Mouse (Mus musculus): ENCODE results near the gene Cep63. TPM values are rescaled to one million over a fixed set of nuclear protein-coding genes. Genes with fewer than 3 reads are reported as not detected.
A peak's percentile ranks its signal among the peaks of the same experiment; 100 is the strongest.

The Cep63 gene
- polyA plus RNA-seq, 1 experiment from 2014 or later: 52.6 TPM

DNA sequence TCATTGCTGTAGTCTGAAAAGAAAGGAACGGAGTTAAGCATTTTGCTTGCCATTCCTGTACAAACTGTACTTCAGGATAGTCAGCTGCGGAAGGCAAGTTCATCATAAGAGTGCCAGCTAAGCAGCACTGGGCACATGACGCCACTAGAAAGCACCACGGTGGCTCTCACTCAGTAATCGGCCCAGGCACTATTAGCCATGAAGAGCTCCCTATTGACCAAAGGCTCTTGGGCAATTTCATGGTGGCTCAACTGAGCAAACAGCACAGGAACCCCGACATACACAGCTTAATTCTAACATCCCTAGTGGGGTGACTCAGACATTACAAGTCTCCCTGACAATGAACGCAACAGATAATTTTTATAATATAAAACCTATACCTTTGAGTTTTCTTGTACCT lies 2.8 kb downstream of the Cep63 start:
- no peaks in the 10 kb centered on the region for H3K27me3 ChIP-seq (ENCODE audit: control insufficient read depth, insufficient read depth, low read length)
- no peak overlapping the region for H3K4me3 ChIP-seq (ENCODE audit: low read length)
- no peak overlapping the region for H3K4me2 ChIP-seq (ENCODE audit: low read depth, low read length)
- ATAC-seq (replicated peaks; ENCODE audit: extremely low read depth, insufficient read depth, low FRiP score): no peak
- no peaks in the 10 kb centered on the region for H3K36me3 ChIP-seq (ENCODE audit: control insufficient read depth, insufficient read depth)
- H3K9ac ChIP-seq (ENCODE audit: low read length): no peak overlapping the region
- no peak overlapping the region for H3K27ac ChIP-seq (ENCODE audit: low read length)
- no peaks in the 10 kb centered on the region for H3K9me3 ChIP-seq (replicated peaks; ENCODE audit: control insufficient read depth, low read length)
- peaks cover 29% of the 10 kb centered on the region for H3K4me1 ChIP-seq (ENCODE audit: control insufficient read depth, insufficient read depth, low read length)
- WGBS: 91% methylated on average over 7 of the region's 7 CpGs

GRCm38 (mm10) chr9:102622876-102623275 lies 3.5 kb downstream of the Cep63 start:
- no peak overlapping the region for H3K4me2 ChIP-seq (ENCODE audit: low read depth, low read length)
- WGBS: 83% methylated on average over 6 of the region's 6 CpGs
- no peak for ATAC-seq (replicated peaks; ENCODE audit: extremely low read depth, insufficient read depth, low FRiP score)
- H3K27me3 ChIP-seq (ENCODE audit: control insufficient read depth, insufficient read depth, low read length): no peaks in the 10 kb centered on the region
- H3K9ac ChIP-seq (ENCODE audit: low read length): no peak overlapping the region
- no peak overlapping the region for H3K4me3 ChIP-seq (ENCODE audit: low read length)
- peaks cover 29% of the 10 kb centered on the region for H3K4me1 ChIP-seq (ENCODE audit: control insufficient read depth, insufficient read depth, low read length)
- H3K9me3 ChIP-seq (replicated peaks; ENCODE audit: control insufficient read depth, low read length): no peaks in the 10 kb centered on the region
- H3K36me3 ChIP-seq (ENCODE audit: control insufficient read depth, insufficient read depth): no peaks in the 10 kb centered on the region
- H3K27ac ChIP-seq (ENCODE audit: low read length): peak overlapping the region; percentile 0; the same call in 1 of the 2 replicates

DNA sequence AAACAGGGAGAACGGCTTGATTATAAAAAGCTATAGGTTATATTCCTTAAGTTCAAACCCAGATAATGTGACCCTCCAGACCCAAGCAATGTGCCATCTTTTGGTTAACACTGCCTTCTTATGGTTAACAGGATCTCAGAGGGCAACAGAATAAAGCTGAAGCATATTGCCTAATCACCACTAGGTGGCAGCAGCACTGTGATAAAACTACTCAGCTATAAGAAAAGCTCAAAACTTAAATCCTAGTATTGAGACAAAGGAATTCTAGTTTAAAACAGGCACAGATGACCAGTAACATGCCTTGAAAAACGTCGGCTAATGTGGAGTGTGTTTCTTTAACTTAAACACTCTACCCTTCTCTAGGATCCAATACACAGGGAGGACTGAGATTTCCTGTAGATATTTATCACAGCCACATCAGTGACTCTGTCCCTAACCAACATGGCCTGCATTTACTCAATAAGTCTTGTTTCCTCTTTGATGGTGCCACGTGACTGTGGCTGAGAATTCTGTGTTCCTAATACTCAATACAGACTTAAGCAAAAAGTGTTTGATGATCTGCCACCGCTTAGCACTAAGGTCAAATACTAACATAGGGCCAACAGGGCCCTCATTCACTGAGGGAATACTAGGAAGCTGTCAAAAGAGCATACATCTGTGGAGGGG lies 4.0 kb downstream of the Cep63 start:
- Histone ChIP-seq H3K27ac (ENCODE audit: low read length) (peak overlapping the region; percentile 1; the same call in 1 of the 2 replicates), H3K4me1 (ENCODE audit: control insufficient read depth, insufficient read depth, low read length) (peaks cover 26% of the 10 kb centered on the region), H3K4me3 (ENCODE audit: low read length) (no peak overlapping the region), H3K27me3 (ENCODE audit: control insufficient read depth, insufficient read depth, low read length) (no peaks in the 10 kb centered on the region), H3K4me2 (ENCODE audit: low read depth, low read length) (no peak overlapping the region), H3K9ac (ENCODE audit: low read length) (no peak overlapping the region), H3K9me3 (replicated peaks; ENCODE audit: control insufficient read depth, low read length) (no peaks in the 10 kb centered on the region), H3K36me3 (ENCODE audit: control insufficient read depth, insufficient read depth) (no peaks in the 10 kb centered on the region)
- ATAC-seq (replicated peaks; ENCODE audit: extremely low read depth, insufficient read depth, low FRiP score): no peak
- WGBS: 27% methylated on average over 5 of the region's 5 CpGs

GRCm38 (mm10) chr9:102621385-102621784 lies 4.9 kb downstream of the Cep63 start:
- no peak for ATAC-seq (replicated peaks; ENCODE audit: extremely low read depth, insufficient read depth, low FRiP score)
- Histone ChIP-seq H3K4me1 (ENCODE audit: control insufficient read depth, insufficient read depth, low read length) (peaks cover 24% of the 10 kb centered on the region), H3K4me2 (ENCODE audit: low read depth, low read length) (no peak overlapping the region), H3K4me3 (ENCODE audit: low read length) (no peak overlapping the region), H3K9me3 (replicated peaks; ENCODE audit: control insufficient read depth, low read length) (no peaks in the 10 kb centered on the region), H3K27ac (ENCODE audit: low read length) (no peak overlapping the region), H3K9ac (ENCODE audit: low read length) (no peak overlapping the region), H3K27me3 (ENCODE audit: control insufficient read depth, insufficient read depth, low read length) (no peaks in the 10 kb centered on the region), H3K36me3 (ENCODE audit: control insufficient read depth, insufficient read depth) (no peaks in the 10 kb centered on the region)
- WGBS: 59% methylated on average over 5 of the region's 5 CpGs

DNA sequence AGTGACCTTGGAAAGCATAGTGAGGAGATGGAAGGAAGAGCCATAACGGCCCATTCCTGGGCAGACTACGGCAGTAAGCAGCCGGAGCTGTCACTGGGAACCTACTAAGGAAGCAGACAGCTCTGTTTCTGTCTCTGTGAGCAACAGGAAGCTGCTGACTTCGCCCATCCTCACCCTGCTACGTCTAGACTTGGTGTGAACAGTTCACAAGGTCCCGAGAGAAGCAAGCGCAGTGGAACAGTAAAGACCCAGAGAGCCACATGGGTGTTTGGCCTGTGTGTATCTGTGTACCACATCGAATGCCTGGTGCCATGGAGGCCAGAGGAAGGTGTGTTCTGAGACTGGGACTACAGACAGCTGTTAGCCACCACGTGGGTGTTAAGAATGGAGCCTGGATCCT lies 10.1 kb downstream of the Cep63 start:
- Histone ChIP-seq H3K4me2 (ENCODE audit: low read depth, low read length) (no peak overlapping the region), H3K9me3 (replicated peaks; ENCODE audit: control insufficient read depth, low read length) (no peaks in the 10 kb centered on the region), H3K27me3 (ENCODE audit: control insufficient read depth, insufficient read depth, low read length) (no peaks in the 10 kb centered on the region), H3K4me3 (ENCODE audit: low read length) (no peak overlapping the region), H3K4me1 (ENCODE audit: control insufficient read depth, insufficient read depth, low read length) (peaks cover 24% of the 10 kb centered on the region), H3K9ac (ENCODE audit: low read length) (no peak overlapping the region), H3K36me3 (ENCODE audit: control insufficient read depth, insufficient read depth) (peaks cover 17% of the 10 kb centered on the region), H3K27ac (ENCODE audit: low read length) (0 out of 2 replicates have a peak overlapping the region, but pooled peaks have one; percentile 40)
- no peak for ATAC-seq (replicated peaks; ENCODE audit: extremely low read depth, insufficient read depth, low FRiP score)
- 49% methylated on average over 9 of the region's 9 CpGs for WGBS

- Histone ChIP-seq H3K4me1 (ENCODE audit: control insufficient read depth, insufficient read depth, low read length) (peaks cover 24% of the 10 kb centered on the region), H3K9me3 (replicated peaks; ENCODE audit: control insufficient read depth, low read length) (no peaks in the 10 kb centered on the region), H3K4me3 (ENCODE audit: low read length) (no peak overlapping the region), H3K9ac (ENCODE audit: low read length) (peak overlapping the region; percentile 38; the same call in 1 of the 2 replicates), H3K27ac (ENCODE audit: low read length) (peak overlapping the region; percentile 71), H3K27me3 (ENCODE audit: control insufficient read depth, insufficient read depth, low read length) (no peaks in the 10 kb centered on the region), H3K4me2 (ENCODE audit: low read depth, low read length) (no peak overlapping the region), H3K36me3 (ENCODE audit: control insufficient read depth, insufficient read depth) (peaks cover 24% of the 10 kb centered on the region)
- 21% methylated on average over 3 of the region's 3 CpGs for WGBS
- 0 out of 2 replicates have a peak, but pooled peaks have one; percentile 25 for ATAC-seq (replicated peaks; ENCODE audit: extremely low read depth, insufficient read depth, low FRiP score)
Measured at GRCm38 (mm10) chr9:102615071-102615470, 11.3 kb downstream of the Cep63 start.

DNA sequence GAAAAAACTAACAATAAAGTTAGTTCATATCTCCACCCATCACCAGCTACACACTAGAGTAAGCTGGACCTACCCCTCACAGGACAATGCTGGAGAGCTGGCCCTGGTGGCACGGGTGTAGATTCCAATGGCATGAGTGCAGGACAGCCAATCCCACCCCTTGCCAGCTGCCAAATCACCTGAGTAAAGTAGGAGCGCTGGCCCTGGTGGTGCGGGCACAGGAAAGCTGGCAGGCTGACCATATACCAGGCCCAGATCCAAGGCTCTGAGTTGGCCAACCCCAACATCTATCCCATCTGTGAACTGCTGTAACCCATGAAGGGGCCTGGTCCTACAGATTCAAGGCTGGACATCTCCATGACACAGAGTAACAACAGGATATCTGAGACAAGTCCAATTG lies 17.1 kb downstream of the Cep63 start:
- no peaks in the 10 kb centered on the region for H3K4me1 ChIP-seq (ENCODE audit: control insufficient read depth, insufficient read depth, low read length)
- no peaks in the 10 kb centered on the region for H3K9me3 ChIP-seq (replicated peaks; ENCODE audit: control insufficient read depth, low read length)
- H3K4me3 ChIP-seq (ENCODE audit: low read length): no peak overlapping the region
- H3K27ac ChIP-seq (ENCODE audit: low read length): no peak overlapping the region
- no peaks in the 10 kb centered on the region for H3K27me3 ChIP-seq (ENCODE audit: control insufficient read depth, insufficient read depth, low read length)
- H3K9ac ChIP-seq (ENCODE audit: low read length): no peak overlapping the region
- peaks cover 26% of the 10 kb centered on the region for H3K36me3 ChIP-seq (ENCODE audit: control insufficient read depth, insufficient read depth)
- no peak for ATAC-seq (replicated peaks; ENCODE audit: extremely low read depth, insufficient read depth, low FRiP score)
- 91% methylated on average over 3 of the region's 3 CpGs for WGBS
- no peak overlapping the region for H3K4me2 ChIP-seq (ENCODE audit: low read depth, low read length)

GRCm38 (mm10) chr9:102607471-102607870 lies 18.9 kb downstream of the Cep63 start:
- H3K4me1 ChIP-seq (ENCODE audit: control insufficient read depth, insufficient read depth, low read length): no peaks in the 10 kb centered on the region
- H3K27me3 ChIP-seq (ENCODE audit: control insufficient read depth, insufficient read depth, low read length): no peaks in the 10 kb centered on the region
- H3K36me3 ChIP-seq (ENCODE audit: control insufficient read depth, insufficient read depth): peaks cover 18% of the 10 kb centered on the region
- no peak overlapping the region for H3K4me2 ChIP-seq (ENCODE audit: low read depth, low read length)
- WGBS: 48% methylated on average over 5 of the region's 5 CpGs
- no peak overlapping the region for H3K27ac ChIP-seq (ENCODE audit: low read length)
- no peak overlapping the region for H3K4me3 ChIP-seq (ENCODE audit: low read length)
- no peak overlapping the region for H3K9ac ChIP-seq (ENCODE audit: low read length)
- H3K9me3 ChIP-seq (replicated peaks; ENCODE audit: control insufficient read depth, low read length): no peaks in the 10 kb centered on the region
- no peak for ATAC-seq (replicated peaks; ENCODE audit: extremely low read depth, insufficient read depth, low FRiP score)

GRCm38 (mm10) chr9:102605162-102605561 lies 21.2 kb downstream of the Cep63 start:
- no peak overlapping the region for H3K9ac ChIP-seq (ENCODE audit: low read length)
- H3K4me2 ChIP-seq (ENCODE audit: low read depth, low read length): no peak overlapping the region
- no peak for ATAC-seq (replicated peaks; ENCODE audit: extremely low read depth, insufficient read depth, low FRiP score)
- H3K27me3 ChIP-seq (ENCODE audit: control insufficient read depth, insufficient read depth, low read length): no peaks in the 10 kb centered on the region
- H3K4me1 ChIP-seq (ENCODE audit: control insufficient read depth, insufficient read depth, low read length): no peaks in the 10 kb centered on the region
- no peak overlapping the region for H3K27ac ChIP-seq (ENCODE audit: low read length)
- no peak overlapping the region for H3K4me3 ChIP-seq (ENCODE audit: low read length)
- no peaks in the 10 kb centered on the region for H3K9me3 ChIP-seq (replicated peaks; ENCODE audit: control insufficient read depth, low read length)
- WGBS: 87% methylated on average over 6 of the region's 6 CpGs
- H3K36me3 ChIP-seq (ENCODE audit: control insufficient read depth, insufficient read depth): peaks cover 10% of the 10 kb centered on the region

Data from heart, embryonic 16.5 days (tissue).